Mouse (Mus musculus): ENCODE measurements at regions not wholly inside any gene's neighbourhood (a gene's known extent, or its start where the extent isn't known, plus 50 kb on each side); places are given as distances from the start of the nearest gene placed in this dataset.
A peak's percentile ranks its signal among the peaks of the same experiment; 100 is the strongest.

DNA sequence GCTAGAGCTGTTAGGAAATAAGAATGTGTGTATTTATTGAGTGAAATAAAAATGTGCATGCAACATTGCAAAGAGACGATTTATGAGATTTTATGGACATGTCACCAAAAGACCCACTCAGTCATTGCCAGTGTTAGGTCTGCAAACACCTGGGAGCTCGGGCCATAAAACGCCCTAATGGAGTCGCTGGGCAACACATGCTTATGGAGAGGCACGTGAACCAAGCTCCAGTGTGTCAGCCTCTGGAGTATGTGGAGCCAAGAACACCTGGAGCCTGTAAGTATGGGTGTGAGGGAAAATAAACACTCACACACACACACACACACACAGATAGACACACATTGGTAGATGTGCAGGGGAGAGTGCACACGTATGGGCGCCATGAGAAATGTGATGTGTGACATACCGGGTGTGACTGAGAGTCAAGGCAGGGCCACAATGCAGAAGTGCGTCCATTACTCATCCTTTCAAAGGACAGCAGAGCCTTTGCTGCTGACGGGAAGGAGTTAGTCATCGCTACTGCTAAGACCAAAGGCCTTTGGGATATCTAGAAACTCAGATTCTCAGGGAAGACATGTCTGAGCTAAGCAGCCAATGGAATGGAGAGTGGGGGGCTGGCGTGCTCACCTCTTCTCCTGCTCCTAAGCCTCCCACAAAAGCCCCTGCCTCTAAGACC is 124.2 kb downstream of the Gm826 start:
- H3K4me2 ChIP-seq (ENCODE audit: low read length) = no peak overlapping the region
- H3K4me1 ChIP-seq (ENCODE audit: control insufficient read depth, insufficient read depth, low read length) = no peaks in the 10 kb centered on the region
- H3K9me3 ChIP-seq (replicated peaks; ENCODE audit: control insufficient read depth, low read length) = no peaks in the 10 kb centered on the region
- no peak for DNase-seq (ENCODE audit: low spot score)
- no peaks in the 10 kb centered on the region for H3K27me3 ChIP-seq (replicated peaks; ENCODE audit: control insufficient read depth, insufficient read depth, low read length)
- no peaks in the 10 kb centered on the region for H3K36me3 ChIP-seq (ENCODE audit: control insufficient read depth, insufficient read depth, low read length)
- 94% methylated on average over 12 of the region's 12 CpGs for WGBS
- H3K9ac ChIP-seq (ENCODE audit: low read length) = no peak overlapping the region
- ATAC-seq = no peak
- H3K27ac ChIP-seq (ENCODE audit: low read depth, low read length) = no peak overlapping the region
- no peak overlapping the region for H3K4me3 ChIP-seq (ENCODE audit: low read depth, low read length)

DNA sequence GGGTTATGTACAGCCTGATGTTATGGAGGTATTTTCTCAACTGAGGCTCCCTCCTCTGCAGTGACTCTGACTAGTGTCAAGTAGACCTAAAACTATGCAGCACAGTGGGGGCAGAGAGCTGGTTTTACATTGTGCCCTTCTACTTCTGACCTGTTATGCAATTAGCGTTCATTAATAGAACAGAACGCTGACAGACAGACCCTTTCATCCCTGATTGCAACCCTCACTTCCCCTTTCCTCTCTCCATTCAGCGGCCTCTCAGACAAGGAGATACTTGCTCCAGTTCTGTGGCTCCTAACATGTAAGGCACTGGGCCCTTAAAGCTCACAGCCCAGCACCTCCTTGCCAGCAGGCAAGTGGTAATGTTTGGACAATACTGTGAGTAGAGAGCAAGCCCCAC is 125.7 kb downstream of the Gm826 start:
- H3K4me1 ChIP-seq (ENCODE audit: control insufficient read depth, insufficient read depth, low read length) = no peaks in the 10 kb centered on the region
- H3K4me2 ChIP-seq (ENCODE audit: low read length) = no peak overlapping the region
- WGBS = 56% methylated on average over 3 of the region's 3 CpGs
- H3K36me3 ChIP-seq (ENCODE audit: control insufficient read depth, insufficient read depth, low read length) = no peaks in the 10 kb centered on the region
- H3K9me3 ChIP-seq (replicated peaks; ENCODE audit: control insufficient read depth, low read length) = no peaks in the 10 kb centered on the region
- H3K27ac ChIP-seq (ENCODE audit: low read depth, low read length) = no peak overlapping the region
- no peak for DNase-seq (ENCODE audit: low spot score)
- H3K9ac ChIP-seq (ENCODE audit: low read length) = no peak overlapping the region
- H3K27me3 ChIP-seq (replicated peaks; ENCODE audit: control insufficient read depth, insufficient read depth, low read length) = no peaks in the 10 kb centered on the region
- no peak overlapping the region for H3K4me3 ChIP-seq (ENCODE audit: low read depth, low read length)
- ATAC-seq = no peak

DNA sequence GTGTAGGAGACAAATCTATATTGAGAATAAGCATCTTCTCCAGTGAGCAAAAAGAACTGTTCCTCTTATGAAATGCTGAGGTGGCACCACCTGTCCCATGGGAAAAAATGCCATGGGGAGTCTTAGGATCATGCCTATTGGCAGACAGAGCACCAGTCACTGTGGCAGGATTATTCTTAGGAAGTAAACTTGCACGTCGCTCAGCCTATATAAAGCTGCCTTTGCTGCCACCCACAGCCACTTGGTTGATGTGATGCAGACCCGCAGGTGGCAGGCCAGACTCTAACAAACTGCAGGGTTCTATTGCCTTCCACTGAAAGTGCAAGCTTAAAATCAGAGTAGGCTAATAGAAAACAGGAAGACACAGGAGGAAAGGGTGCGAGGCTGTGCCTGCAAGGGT is 126.7 kb downstream of the Gm826 start:
- 77% methylated on average over 4 of the region's 4 CpGs for WGBS
- H3K27me3 ChIP-seq (replicated peaks; ENCODE audit: control insufficient read depth, insufficient read depth, low read length) = no peaks in the 10 kb centered on the region
- no peak overlapping the region for H3K4me3 ChIP-seq (ENCODE audit: low read depth, low read length)
- no peaks in the 10 kb centered on the region for H3K9me3 ChIP-seq (replicated peaks; ENCODE audit: control insufficient read depth, low read length)
- H3K4me1 ChIP-seq (ENCODE audit: control insufficient read depth, insufficient read depth, low read length) = no peaks in the 10 kb centered on the region
- no peak overlapping the region for H3K27ac ChIP-seq (ENCODE audit: low read depth, low read length)
- no peaks in the 10 kb centered on the region for H3K36me3 ChIP-seq (ENCODE audit: control insufficient read depth, insufficient read depth, low read length)
- no peak for ATAC-seq
- no peak for DNase-seq (ENCODE audit: low spot score)
- no peak overlapping the region for H3K4me2 ChIP-seq (ENCODE audit: low read length)
- no peak overlapping the region for H3K9ac ChIP-seq (ENCODE audit: low read length)

DNA sequence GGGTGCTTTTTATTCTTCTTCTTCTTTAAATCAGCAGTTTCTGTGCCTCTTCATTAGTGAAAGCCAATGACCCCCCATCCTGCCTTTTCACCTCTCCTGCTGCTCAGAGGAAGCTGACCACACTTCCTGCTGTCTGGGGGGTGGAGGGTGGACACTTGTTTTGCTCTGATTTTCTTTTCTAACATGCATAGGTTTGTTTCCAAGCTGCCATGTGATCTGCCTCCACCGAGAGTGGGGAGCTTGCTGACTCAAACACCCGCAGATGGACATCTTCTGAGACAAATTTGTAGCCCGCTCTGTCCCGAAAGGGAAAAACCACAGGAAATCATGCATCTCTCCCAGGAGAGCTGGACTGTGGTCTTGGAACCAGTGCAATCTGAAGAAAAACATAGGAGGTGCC is 141.3 kb downstream of the Gm826 start:
- Histone ChIP-seq H3K27me3 (replicated peaks; ENCODE audit: control insufficient read depth, insufficient read depth, low read length) (no peaks in the 10 kb centered on the region), H3K4me1 (ENCODE audit: control insufficient read depth, insufficient read depth, low read length) (no peaks in the 10 kb centered on the region), H3K9ac (ENCODE audit: low read length) (no peak overlapping the region), H3K4me2 (ENCODE audit: low read length) (no peak overlapping the region), H3K27ac (ENCODE audit: low read depth, low read length) (no peak overlapping the region), H3K4me3 (ENCODE audit: low read depth, low read length) (no peak overlapping the region), H3K36me3 (ENCODE audit: control insufficient read depth, insufficient read depth, low read length) (no peaks in the 10 kb centered on the region), H3K9me3 (replicated peaks; ENCODE audit: control insufficient read depth, low read length) (no peaks in the 10 kb centered on the region)
- 90% methylated on average over 4 of the region's 4 CpGs for WGBS
- no peak for ATAC-seq
- no peak for DNase-seq (ENCODE audit: low spot score)

DNA sequence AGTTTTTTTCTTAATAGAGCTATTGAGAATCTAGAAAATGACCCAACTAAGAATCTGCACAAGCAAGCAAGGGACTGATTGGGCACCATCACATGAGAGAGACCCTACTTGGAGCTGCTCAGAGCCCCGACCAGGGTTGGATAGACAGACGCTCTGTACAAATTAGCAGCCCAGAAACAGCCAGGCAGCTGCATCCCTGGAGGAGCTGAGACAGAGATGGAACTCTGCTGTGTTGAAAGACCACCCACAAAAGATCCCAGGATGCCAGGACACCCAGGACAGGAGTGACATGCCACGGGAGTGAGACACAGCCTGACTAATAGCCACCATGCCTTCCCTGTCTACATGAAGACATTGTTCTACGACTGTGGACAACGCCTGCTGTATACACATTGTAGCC is 147.9 kb downstream of the Gm826 start:
- Histone ChIP-seq H3K27ac (ENCODE audit: low read depth, low read length) (no peak overlapping the region), H3K9me3 (replicated peaks; ENCODE audit: control insufficient read depth, low read length) (no peaks in the 10 kb centered on the region), H3K4me2 (ENCODE audit: low read length) (no peak overlapping the region), H3K27me3 (replicated peaks; ENCODE audit: control insufficient read depth, insufficient read depth, low read length) (no peaks in the 10 kb centered on the region), H3K4me3 (ENCODE audit: low read depth, low read length) (no peak overlapping the region), H3K9ac (ENCODE audit: low read length) (no peak overlapping the region), H3K36me3 (ENCODE audit: control insufficient read depth, insufficient read depth, low read length) (no peaks in the 10 kb centered on the region), H3K4me1 (ENCODE audit: control insufficient read depth, insufficient read depth, low read length) (no peaks in the 10 kb centered on the region)
- 87% methylated on average over 5 of the region's 5 CpGs for WGBS
- ATAC-seq (no peak), DNase-seq (ENCODE audit: low spot score) (no peak)

DNA sequence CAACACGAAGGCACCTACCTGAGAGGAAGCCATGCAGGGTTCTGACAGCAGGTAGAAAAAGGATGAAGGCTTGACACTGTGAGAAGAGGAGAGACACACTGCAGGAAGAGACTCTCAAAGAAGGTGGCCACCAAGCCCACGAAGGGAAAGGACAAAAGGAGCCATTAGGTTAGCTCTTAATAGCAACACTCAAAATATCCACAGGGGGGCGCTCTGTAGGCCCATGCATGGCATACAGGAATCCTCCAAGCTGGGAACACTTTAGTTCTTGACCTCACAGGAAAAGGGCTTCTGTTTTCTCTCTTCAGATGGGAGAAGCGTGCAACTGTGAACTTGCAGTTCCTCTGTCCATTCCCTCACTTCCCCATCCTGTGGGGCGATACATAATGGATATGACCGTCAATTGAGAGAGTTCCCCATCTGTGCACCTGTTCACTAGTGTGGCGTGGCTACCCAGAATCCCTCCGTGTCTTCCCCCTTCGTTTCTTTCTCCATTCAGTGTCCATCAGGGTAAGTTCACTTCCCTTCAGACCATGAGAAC is 162.9 kb downstream of the Gm826 start:
- Histone ChIP-seq H3K27ac (ENCODE audit: low read depth, low read length) (no peak overlapping the region), H3K9ac (ENCODE audit: low read length) (no peak overlapping the region), H3K27me3 (replicated peaks; ENCODE audit: control insufficient read depth, insufficient read depth, low read length) (no peaks in the 10 kb centered on the region), H3K4me3 (ENCODE audit: low read depth, low read length) (no peak overlapping the region), H3K4me2 (ENCODE audit: low read length) (no peak overlapping the region), H3K9me3 (replicated peaks; ENCODE audit: control insufficient read depth, low read length) (no peaks in the 10 kb centered on the region), H3K4me1 (ENCODE audit: control insufficient read depth, insufficient read depth, low read length) (no peaks in the 10 kb centered on the region), H3K36me3 (ENCODE audit: control insufficient read depth, insufficient read depth, low read length) (no peaks in the 10 kb centered on the region)
- 71% methylated on average over 9 of the region's 9 CpGs for WGBS
- DNase-seq (ENCODE audit: low spot score) = no peak
- ATAC-seq = no peak

DNA sequence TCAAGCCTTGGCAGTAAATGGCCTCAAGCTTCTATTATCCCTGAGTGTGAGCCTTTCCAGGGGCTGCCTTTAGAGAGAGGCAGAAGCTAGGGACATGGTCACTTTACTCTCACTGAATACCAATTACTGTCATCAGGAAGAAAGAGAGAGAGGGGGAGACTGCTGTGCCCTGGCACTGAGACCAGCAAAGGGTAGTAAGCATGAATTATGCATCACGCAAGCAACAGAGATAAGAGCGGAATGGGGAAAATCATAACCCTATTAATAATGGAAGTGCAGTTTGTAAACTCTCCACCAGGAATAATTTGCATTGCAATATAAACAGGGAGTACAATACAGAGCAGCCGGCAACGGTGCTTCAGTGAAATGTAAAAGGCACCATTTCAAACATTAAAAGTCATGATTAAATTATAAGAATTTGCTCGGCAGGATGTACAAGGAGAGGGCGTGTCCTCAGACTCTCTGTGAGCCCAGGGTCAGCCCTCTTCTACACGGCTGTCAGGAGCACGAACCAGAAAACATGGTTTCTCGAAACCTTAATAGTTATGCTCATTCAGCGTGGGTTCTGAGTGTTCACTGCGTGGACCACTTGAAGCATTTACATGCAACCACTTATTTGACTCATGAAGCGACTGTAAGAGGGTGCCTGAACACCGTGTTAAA is 175.2 kb downstream of the Gm826 start:
- Histone ChIP-seq H3K9ac (ENCODE audit: low read length) (no peak overlapping the region), H3K27ac (ENCODE audit: low read depth, low read length) (no peak overlapping the region), H3K36me3 (ENCODE audit: control insufficient read depth, insufficient read depth, low read length) (no peaks in the 10 kb centered on the region), H3K4me1 (ENCODE audit: control insufficient read depth, insufficient read depth, low read length) (peaks cover 3% of the 10 kb centered on the region; the same call in 1 of the 2 replicates), H3K9me3 (replicated peaks; ENCODE audit: control insufficient read depth, low read length) (no peaks in the 10 kb centered on the region), H3K4me2 (ENCODE audit: low read length) (no peak overlapping the region), H3K4me3 (ENCODE audit: low read depth, low read length) (no peak overlapping the region), H3K27me3 (replicated peaks; ENCODE audit: control insufficient read depth, insufficient read depth, low read length) (no peaks in the 10 kb centered on the region)
- peak; percentile 66 for ATAC-seq
- DNase-seq (ENCODE audit: low spot score) = peak; percentile 46
- whole genome bisulfite sequencing = 70% methylated on average over 13 of the region's 13 CpGs

DNA sequence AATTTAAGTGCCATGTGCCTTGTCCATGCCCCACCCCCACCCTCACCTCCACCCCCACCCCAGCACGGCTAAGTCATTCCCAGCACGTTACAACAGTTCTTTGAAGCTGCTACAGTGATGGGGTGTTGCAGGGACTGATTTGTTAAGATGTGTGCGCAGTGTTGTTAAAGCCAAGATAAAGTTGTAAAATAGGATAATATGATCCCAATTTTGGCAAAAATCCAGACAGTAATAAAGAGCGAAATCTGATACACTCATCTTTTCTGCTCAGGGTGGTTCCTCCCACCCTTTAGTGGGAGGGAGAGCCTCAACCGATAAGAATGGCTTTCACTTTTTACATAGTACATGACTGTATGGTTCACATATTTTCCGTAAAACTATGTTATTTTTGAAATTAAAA is 180.2 kb downstream of the Gm826 start:
- 67% methylated on average over 6 of the region's 6 CpGs for WGBS
- H3K4me1 ChIP-seq (ENCODE audit: control insufficient read depth, insufficient read depth, low read length) = peaks cover 3% of the 10 kb centered on the region; the same call in 1 of the 2 replicates
- H3K4me3 ChIP-seq (ENCODE audit: low read depth, low read length) = no peak overlapping the region
- no peak for ATAC-seq
- H3K4me2 ChIP-seq (ENCODE audit: low read length) = no peak overlapping the region
- H3K36me3 ChIP-seq (ENCODE audit: control insufficient read depth, insufficient read depth, low read length) = no peaks in the 10 kb centered on the region
- H3K9me3 ChIP-seq (replicated peaks; ENCODE audit: control insufficient read depth, low read length) = no peaks in the 10 kb centered on the region
- H3K27ac ChIP-seq (ENCODE audit: low read depth, low read length) = no peak overlapping the region
- H3K27me3 ChIP-seq (replicated peaks; ENCODE audit: control insufficient read depth, insufficient read depth, low read length) = no peaks in the 10 kb centered on the region
- no peak overlapping the region for H3K9ac ChIP-seq (ENCODE audit: low read length)
- no peak for DNase-seq (ENCODE audit: low spot score)

DNA sequence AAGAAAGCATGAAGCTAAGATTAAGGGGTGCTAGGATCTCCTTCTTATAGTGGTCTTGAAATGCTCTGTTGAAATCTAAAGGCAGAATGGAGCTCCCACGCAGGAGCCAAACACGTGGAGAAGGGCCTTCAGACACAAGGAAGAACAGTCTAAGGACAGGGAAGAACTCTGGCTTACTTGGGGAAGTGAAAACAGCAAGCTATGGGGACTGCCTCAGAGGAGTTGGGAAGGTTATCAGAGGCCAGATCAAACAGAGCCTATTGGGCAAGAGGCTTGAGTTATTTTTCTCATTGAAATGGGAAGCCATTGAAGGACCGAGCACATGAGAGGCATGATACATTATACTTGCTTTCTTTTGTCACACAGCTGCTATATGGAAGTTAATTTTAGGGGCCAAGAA is 181.9 kb downstream of the Gm826 start:
- no peaks in the 10 kb centered on the region for H3K4me1 ChIP-seq (ENCODE audit: control insufficient read depth, insufficient read depth, low read length)
- H3K4me2 ChIP-seq (ENCODE audit: low read length) = no peak overlapping the region
- no peak for ATAC-seq
- H3K27ac ChIP-seq (ENCODE audit: low read depth, low read length) = no peak overlapping the region
- no peak for DNase-seq (ENCODE audit: low spot score)
- WGBS = 83% methylated on average over 3 of the region's 3 CpGs
- H3K9me3 ChIP-seq (replicated peaks; ENCODE audit: control insufficient read depth, low read length) = no peaks in the 10 kb centered on the region
- H3K4me3 ChIP-seq (ENCODE audit: low read depth, low read length) = no peak overlapping the region
- H3K36me3 ChIP-seq (ENCODE audit: control insufficient read depth, insufficient read depth, low read length) = no peaks in the 10 kb centered on the region
- H3K9ac ChIP-seq (ENCODE audit: low read length) = no peak overlapping the region
- H3K27me3 ChIP-seq (replicated peaks; ENCODE audit: control insufficient read depth, insufficient read depth, low read length) = no peaks in the 10 kb centered on the region

All from forebrain, embryonic 14.5 days (tissue).